Mouse (Mus musculus) brain, adult 2 months (tissue): ENCODE measurements around the gene Rps3a1.
A peak's percentile ranks its signal among the peaks of the same experiment; 100 is the strongest.
"Not testable (repeated sequence)": the region's sequence is repeated elsewhere in the genome, so short reads cannot be mapped to it uniquely, and the experiment has no call there.

Source experiments
- DNase-seq: peaks from one replicate; pipeline ENCODE4 v3.0.0; 2011; ENCODE audit warnings: low read depth, low spot score

The Rps3a1 gene

DNA sequence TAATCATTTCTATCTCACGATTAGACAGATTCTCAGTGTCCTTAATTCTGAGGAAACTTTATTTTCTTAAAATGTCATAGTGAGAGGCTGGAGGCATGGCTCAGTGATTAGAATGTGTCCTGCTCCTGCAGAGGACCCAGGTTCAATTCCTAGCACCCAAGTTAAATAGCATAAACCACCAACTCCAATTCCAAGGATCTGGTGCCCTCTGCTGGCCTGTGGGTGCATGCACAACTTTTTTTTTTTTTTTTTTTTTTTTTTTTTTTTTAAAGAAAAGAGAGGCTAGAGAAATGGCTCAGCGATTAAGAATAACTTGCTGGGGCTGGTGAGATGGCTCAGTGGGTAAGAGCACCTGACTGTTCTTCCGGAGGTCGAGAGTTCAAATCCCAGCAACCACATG is 25.6 kb downstream of the Rps3a1 start:
- no peak for DNase-seq

DNA sequence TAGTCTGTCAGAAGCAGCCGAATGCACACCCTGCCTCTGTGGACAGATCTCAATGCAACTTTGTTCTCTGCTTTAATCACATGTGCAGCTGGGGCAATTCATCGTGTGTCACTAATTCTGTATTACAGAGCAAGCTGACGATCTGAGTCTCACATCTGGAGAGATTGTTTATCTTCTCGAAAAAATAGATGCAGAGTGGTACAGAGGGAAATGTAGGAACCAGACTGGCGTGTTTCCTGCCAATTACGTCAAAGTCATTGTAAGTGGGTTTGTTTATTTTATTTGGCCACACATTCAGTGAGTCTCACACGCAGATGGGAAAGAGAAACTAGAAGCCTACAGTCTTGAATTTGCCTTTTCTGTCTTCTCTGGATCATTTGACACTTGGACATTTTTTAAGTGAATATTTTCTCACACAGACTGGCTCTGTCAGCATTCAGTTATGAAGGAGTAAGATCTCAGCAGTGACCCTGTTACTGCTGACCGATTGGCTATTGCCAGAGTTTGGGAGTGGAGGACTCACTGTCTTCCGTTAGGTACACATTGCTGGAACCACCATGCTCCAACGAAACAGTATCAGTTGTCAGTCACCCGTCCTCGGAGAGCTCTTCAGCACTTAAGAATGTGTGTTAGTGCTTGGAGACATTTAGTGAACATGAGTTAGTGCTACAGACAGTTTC is 27.7 kb downstream of the Rps3a1 start:
- peak; percentile 83 for DNase-seq

DNA sequence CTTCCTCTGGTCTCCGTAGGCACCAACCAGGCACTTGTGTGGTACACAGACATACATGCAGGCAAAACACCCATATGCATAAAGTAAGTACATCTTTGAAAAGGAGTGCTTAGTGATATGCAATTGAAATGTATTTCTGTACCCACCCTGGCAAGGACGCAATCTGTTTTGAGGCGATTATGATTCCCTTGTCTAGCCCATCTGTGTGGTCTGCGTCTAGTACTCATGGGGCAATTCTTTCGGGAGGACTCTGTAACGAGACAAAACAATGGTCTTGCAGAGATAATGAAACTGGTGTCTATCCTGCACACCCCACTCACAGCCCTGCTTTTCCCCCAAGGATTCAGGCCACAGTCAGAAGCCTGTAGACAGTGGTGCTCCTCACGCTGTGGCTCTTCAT is 29.7 kb downstream of the Rps3a1 start:
- DNase-seq = no peak

DNA sequence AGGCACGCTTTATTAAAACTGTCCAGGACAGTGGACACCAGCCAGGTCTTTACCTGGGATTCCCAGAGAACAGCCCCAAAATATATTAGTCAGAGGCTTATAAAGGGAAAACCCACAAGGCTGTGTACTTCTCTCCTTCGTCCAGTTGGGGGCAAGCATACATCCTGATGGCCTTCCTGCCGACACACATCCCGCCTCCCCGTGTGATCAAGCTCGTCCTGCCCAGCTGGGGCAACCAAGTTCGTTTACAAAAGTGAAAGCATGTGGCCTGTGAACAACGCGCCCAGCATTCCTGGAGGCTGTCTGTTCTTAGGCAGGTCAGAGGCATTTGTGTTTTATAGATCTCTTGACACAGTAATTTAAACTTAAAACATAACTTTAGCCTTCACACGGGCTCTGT is 32.4 kb downstream of the Rps3a1 start:
- peak; percentile 56 for DNase-seq

DNA sequence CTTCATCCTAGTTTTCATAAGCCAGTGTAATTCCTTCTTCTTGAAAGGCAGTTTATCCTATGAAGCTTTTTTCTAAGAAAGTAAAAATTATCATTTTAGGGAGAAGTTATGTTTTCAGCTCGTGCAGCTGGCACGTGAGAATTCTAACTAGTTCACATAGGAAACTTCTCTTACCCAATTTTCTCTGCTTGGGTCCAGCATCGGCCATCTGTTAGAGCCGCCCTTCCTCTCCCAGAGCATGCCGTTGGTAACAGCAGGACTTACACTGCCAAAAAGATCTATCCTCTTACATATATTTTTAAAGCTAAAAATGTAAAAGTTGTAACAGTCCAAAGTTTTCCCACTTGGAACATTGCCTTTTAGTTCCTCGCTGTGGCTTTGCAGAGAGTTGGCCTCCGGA is 33.4 kb downstream of the Rps3a1 start:
- DNase-seq = peak; percentile 23

DNA sequence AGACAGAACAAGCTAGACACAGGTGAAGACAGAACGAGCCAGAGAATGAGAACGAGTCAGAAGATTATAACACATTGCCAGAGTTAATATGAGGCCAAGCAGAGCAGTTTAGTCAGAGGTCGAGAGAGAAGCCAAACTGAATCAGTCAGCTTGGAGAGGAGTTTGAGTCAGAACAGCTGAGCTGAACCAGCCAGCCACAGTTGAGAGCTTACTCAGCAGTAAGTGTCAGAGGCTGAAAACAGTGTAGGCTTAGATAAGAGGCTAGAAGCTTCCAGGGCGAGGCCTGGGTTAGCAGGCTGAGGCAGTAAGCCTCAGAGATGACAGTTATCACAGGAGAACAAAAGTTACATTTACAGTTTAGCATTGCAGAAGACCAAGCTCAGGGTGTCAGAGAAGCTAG is 33.9 kb downstream of the Rps3a1 start:
- DNase-seq = no peak

DNA sequence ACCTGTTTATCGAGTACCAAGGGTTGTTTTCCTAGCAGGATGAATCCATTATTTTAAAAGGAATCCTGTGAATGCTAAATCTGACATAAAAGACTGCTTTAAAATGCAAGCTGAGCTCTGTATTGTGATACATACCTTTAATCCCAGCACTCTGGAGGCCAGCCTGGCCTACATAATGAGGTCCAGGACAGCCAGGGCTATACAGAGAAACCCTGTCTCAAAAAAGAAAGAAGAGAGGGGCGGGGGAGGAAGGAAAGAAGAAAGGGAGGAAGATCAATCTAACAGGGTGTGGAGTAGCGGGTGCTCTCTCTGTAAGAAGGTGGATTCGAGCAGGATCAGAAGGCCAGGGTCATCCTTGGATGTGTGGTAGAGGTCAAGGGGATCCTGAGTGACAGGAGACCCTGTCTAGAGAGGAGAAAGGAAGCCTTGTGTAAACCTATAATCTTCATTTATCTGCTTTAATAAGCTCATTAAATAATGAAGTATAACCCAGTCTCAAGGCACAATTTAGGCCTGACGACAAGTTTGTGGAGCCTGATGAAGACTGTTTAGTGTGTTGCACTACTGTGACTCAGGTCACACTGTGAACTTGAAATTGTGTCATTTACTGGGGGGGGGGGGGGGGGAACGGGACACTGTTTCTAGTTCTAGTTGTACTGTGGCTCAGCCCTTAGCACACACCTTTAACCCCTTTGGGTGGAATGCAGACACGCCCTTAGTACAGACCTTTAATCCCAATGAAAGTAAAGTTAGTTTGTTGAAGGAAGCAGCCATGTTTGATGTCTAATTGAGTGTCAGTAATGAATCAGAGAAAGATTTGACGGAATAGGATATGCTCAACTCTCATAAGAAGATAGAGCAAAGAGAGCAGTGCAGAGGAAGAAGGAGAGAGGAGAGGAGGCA is 34.6 kb downstream of the Rps3a1 start:
- DNase-seq = no peak

DNA sequence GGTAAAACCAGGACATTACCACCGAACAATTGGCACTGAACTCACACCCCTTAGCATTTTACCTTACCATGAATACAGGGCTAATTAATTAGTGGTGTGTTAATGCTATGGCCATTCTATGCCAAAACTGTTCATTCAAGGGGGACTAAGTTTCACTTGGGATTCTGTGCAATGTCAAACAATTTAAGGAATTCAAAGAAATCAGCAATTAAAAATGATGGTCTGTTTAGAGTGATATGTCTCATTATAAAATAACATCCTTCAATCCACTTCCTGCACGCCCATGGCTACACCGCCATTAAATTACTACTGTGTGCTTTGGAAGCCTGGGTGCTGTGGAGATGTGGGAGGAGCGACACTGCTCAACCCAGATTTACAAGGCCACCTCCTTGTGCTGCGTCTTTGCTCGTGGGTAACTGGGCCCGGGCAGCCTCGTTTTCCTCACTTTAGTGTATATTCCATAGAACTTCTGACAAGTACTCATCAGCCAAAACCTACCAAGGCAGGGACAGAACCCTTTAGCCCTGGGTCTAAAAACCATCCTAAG is 36.3 kb downstream of the Rps3a1 start:
- no peak for DNase-seq

DNA sequence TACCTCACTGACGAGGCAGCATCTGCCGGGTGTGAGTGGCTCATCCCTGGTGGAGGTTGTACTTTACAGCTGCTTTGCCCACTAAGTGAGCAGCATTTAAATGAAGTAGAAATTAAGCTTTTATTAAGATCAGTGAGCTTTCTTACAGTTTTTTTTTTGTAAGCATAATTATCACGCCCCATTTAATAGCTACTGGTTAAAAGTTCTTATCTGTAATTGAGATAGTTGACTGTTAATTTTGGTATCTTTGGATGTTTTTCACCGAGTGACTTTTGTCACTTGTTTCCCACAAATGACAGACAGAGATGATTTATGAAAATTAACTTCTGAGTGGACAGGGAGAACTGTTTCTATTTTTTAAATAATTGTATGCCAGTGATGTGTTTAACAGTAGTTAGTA is 37.6 kb downstream of the Rps3a1 start:
- DNase-seq = no peak

DNA sequence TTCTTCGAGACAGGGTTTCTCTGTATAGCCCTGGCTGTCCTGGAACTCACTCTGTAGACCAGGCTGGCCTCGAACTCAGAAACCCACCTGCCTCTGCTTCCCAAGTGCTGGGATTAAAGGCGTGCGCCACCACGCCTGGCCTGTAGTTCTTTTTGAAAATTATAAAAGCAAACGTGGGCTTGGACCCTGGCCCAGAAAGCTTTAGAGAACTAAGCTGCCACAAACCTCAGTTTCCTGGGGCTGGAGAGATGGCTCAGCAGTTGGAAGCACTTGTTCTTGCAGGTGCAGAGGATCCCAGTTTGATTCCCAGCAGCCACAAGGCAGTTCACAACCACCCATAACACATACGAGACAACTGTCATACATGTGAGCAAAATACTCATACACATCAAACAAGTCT is 38.1 kb downstream of the Rps3a1 start:
- not testable (repeated sequence) for DNase-seq

DNA sequence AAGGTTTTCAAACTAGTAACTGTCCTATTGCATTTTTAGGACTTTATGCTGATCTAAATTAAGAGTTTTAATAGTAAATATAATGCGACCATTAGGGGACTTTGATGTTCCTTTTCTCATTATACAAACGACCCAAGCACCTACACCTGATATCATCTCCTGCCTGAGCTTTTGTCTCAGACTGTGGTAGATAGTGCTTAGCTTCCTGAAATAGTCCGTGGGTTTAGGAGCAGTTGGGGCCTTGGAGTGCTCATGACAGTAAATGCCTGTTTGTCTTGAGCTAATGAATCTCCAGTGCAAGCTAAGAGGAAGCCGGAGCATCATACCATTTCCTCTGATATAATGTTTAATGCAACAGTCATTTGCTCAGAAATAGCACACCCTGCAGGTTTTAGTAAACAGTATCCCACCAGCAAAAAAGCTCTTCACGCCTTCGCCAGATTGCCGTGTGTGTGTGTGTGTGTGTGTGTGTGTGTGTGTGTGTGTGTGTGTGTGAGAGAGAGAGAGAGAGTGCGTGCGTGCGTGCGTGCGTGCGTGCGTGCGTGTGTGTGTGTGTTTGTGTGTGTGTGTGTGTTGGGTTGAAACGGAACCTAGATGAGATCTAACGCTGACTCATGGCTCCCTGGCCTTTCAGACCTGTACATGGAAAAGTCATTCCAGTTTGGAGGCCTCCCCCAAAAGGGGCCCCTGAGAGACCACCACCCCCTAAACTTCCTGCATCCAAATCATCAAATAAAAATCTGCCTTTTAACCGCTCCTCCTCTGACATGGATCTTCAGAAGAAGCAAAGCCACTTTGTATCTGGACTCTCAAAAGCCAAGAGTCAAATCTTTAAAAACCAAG is 38.8 kb downstream of the Rps3a1 start:
- DNase-seq = peak; percentile 35

DNA sequence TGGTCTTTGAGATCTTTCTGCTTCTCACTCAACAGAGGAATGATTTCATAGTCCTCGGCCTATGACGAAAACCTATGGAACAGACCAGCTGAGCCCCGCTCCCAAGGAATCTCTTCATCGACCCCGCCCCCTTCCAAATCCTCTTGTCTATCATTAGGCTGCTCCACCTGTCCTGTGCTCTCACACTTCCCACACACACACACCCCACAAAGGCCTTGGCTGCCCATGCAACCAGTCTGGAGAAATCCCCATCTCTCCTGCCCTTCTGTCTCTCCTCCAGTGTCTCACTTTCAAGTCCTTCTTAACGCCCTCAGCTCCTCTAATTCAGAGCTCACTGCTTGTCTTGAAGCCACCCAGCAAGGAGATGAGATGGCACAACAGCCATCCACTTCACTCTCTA is 40.5 kb downstream of the Rps3a1 start:
- no peak for DNase-seq

DNA sequence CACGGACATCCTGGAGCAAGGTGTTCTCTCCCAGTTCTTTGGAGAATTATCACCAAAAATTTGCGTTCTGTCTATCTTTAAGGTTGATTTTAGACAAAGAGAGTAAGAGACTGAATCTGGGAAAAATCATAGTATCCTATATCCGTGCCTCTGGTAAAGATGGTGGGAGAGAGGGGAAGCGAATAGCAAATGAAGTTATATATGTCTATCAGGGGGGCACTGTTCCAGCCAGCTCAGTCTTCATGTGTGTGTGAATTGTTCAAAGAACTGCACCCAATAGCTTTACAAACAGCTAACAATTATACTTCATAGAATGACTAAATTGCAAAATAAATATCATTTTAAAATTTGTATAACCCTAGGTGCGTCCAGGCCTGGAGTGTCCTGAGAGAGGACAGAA is 48.6 kb downstream of the Rps3a1 start:
- DNase-seq = no peak

DNA sequence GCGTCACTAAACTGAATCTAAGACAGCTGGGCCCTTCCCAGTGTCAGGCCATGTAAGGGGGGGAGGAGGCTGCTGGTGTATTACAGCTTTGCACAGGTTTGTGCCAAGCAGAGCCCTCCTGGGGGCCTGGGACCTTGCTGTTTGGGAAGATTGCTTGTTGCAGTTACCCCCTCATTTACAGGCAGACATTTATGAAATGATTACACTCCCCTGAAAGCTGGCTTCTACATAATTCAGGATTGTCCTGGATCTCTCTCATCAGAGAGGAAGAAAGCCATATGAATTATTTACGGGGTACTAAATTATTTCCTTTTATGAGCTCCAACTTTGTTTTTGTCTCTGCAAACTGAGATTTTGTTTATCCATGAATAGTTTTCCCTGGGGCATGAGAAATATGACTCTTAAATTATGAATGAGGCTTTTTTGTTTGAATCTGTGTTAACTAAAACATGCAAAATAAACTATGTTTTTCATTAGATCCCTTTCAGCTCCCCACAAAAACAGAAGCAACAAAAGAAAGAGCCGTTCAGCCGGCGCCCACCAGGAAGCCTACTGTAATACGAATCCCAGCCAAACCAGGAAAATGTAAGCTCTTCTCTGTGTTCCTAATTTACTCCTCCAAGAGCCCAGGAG is 49.2 kb downstream of the Rps3a1 start:
- no peak for DNase-seq
